In genomic region chr13:95135326-95136150, GRCm38 (mm10) we compare ENCODE assay signal across 32 mouse cellular contexts.
DNase-seq lines count a peak whose midpoint lies in the region; ATAC-seq and TF ChIP-seq lines count a peak whose summit lies in the region.
"Had no signal": no experiment of that assay in that cellular context is flagged by ENCODE, and none has a peak within 500 bp of the region (broad histone marks: within the 10 kb centered on the region; RNA-seq: fewer than 3 reads in every experiment).

No protein-coding gene starts in this region.

- no peak for TF ChIP-seq CTCF in kidney, postnatal 0 days (IDR thresholded peaks at IDR 0.05; ENCODE audit: low read depth)
- no peak for TF ChIP-seq CTCF in cortical plate, adult 2 months (IDR thresholded peaks at IDR 0.05; ENCODE audit: extremely low read depth, insufficient read depth, low read length)

- no peaks in the 10 kb centered on the region for H3K36me3 ChIP-seq in kidney, postnatal 0 days (ENCODE audit: insufficient read depth, low read length)
- H3K36me3 ChIP-seq: embryonic facial prominence, embryonic 13.5 days; G1E; heart, embryonic 12.5 days; kidney, embryonic 15.5 days; midbrain, embryonic 15.5 days; neural tube, embryonic 15.5 days had no signal

- H3K4me2 ChIP-seq in kidney, postnatal 0 days (ENCODE audit: low read length), result no peak overlapping the region
- H3K4me2 ChIP-seq: embryonic facial prominence, embryonic 13.5 days; forebrain, embryonic 13.5 days; heart, embryonic 12.5 days; hindbrain, embryonic 14.5 days; kidney, embryonic 15.5 days; midbrain, embryonic 15.5 days; neural tube, embryonic 15.5 days had no signal

- no peak overlapping the region for H3K4me3 ChIP-seq in kidney, postnatal 0 days (replicated peaks; ENCODE audit: low read depth, low read length)
- H3K4me3 ChIP-seq in cortical plate, adult 2 months (ENCODE audit: insufficient read depth, low read length), result no peak overlapping the region
- H3K4me3 ChIP-seq: embryonic facial prominence, embryonic 13.5 days; forebrain, embryonic 13.5 days; heart, adult 2 months; heart, embryonic 12.5 days; kidney, embryonic 15.5 days; midbrain, embryonic 15.5 days; neural tube, embryonic 15.5 days had no signal

- no peak for TF ChIP-seq POLR2A in cortical plate, adult 2 months (IDR thresholded peaks at IDR 0.05; ENCODE audit: extremely low read depth, insufficient read depth, low read length)

- DNase-seq in kidney, postnatal 0 days (ENCODE audit: low spot score), result peak; percentile 22
- DNase-seq in kidney, postnatal 14 days, result no peak
- DNase-seq in 3T3-L1 (ENCODE audit: low read depth, low spot score), result peak; percentile 69
- peak; percentile 95 for DNase-seq in Muller cell, postnatal 12 days (ENCODE audit: inconsistent ontology term)
- no peak for DNase-seq in retina, postnatal 1 day
- DNase-seq in spleen, adult 18-20 months, result no peak
- DNase-seq: adrenal gland, adult 2 months; adrenal gland, postnatal 36 days; cerebellum, adult 2 months; cerebellum, postnatal 14 days; gastrocnemius, postnatal 36 days; heart, adult 2 months; heart, postnatal 4 days; left cerebral cortex, postnatal 4 days; lung, adult 2 months; lung, postnatal 10 days; right cerebral cortex, postnatal 25 days; thymus, adult 18-20 months; thymus, postnatal 25 days had no signal

- H3K9ac ChIP-seq in kidney, postnatal 0 days (ENCODE audit: low read depth, low read length), result no peak overlapping the region
- H3K9ac ChIP-seq: embryonic facial prominence, embryonic 13.5 days; forebrain, embryonic 13.5 days; heart, embryonic 12.5 days; hindbrain, embryonic 14.5 days; kidney, embryonic 15.5 days; liver, embryonic 14.5 days; midbrain, embryonic 15.5 days; neural tube, embryonic 15.5 days had no signal

- H3K27me3 ChIP-seq in kidney, postnatal 0 days (ENCODE audit: insufficient read depth, low read length), result no peaks in the 10 kb centered on the region
- H3K27me3 ChIP-seq: embryonic facial prominence, embryonic 13.5 days; forebrain, embryonic 13.5 days; heart, embryonic 12.5 days; kidney, embryonic 15.5 days; midbrain, embryonic 15.5 days; neural tube, embryonic 15.5 days had no signal

- no peak overlapping the region for H3K27ac ChIP-seq in kidney, postnatal 0 days
- peak overlapping the region; percentile 74; the same call in 1 of the 2 replicates for H3K27ac ChIP-seq in cortical plate, adult 2 months (ENCODE audit: insufficient read depth, low read length)
- H3K27ac ChIP-seq: embryonic facial prominence, embryonic 13.5 days; forebrain, embryonic 13.5 days; heart, adult 2 months; hindbrain, embryonic 14.5 days; kidney, embryonic 15.5 days; liver, embryonic 14.5 days; macrophage; midbrain, embryonic 15.5 days; neural tube, embryonic 15.5 days; stomach, postnatal 0 days had no signal

- 83% methylated on average over 7 of the region's 7 CpGs for WGBS in kidney, postnatal 0 days

- ATAC-seq in kidney, postnatal 0 days (replicated peaks; ENCODE audit: low FRiP score, low read depth), result no peak
- ATAC-seq: forebrain, embryonic 13.5 days; intestine, postnatal 0 days; midbrain, embryonic 15.5 days had no signal

- no peaks in the 10 kb centered on the region for H3K4me1 ChIP-seq in kidney, postnatal 0 days (replicated peaks; ENCODE audit: insufficient read depth, low read length)
- H3K4me1 ChIP-seq in cortical plate, adult 2 months (ENCODE audit: control insufficient read depth, insufficient read depth, low read length), result peaks cover 7% of the 10 kb centered on the region
- H3K4me1 ChIP-seq: forebrain, embryonic 13.5 days; heart, embryonic 12.5 days; kidney, embryonic 15.5 days; midbrain, embryonic 15.5 days had no signal

- H3K9me3 ChIP-seq in kidney, postnatal 0 days (replicated peaks; ENCODE audit: low read length), result no peaks in the 10 kb centered on the region
- H3K9me3 ChIP-seq: embryonic facial prominence, embryonic 13.5 days; forebrain, embryonic 13.5 days; G1E; heart, embryonic 12.5 days; kidney, embryonic 15.5 days; midbrain, embryonic 15.5 days; neural tube, embryonic 15.5 days had no signal

Comparison
In these comparisons a context has a peak if more than half of its experiments do, and no peak if none do; other contexts are left out.
1. DNase-seq: peak in kidney, postnatal 0 days (single experiment), 3T3-L1 (single experiment) and Muller cell, postnatal 12 days (single experiment); none in kidney, postnatal 14 days (single experiment), retina, postnatal 1 day (single experiment) and spleen, adult 18-20 months (0 of 2).